25 mouse cellular contexts compared by ENCODE assay signal in the genomic region with DNA sequence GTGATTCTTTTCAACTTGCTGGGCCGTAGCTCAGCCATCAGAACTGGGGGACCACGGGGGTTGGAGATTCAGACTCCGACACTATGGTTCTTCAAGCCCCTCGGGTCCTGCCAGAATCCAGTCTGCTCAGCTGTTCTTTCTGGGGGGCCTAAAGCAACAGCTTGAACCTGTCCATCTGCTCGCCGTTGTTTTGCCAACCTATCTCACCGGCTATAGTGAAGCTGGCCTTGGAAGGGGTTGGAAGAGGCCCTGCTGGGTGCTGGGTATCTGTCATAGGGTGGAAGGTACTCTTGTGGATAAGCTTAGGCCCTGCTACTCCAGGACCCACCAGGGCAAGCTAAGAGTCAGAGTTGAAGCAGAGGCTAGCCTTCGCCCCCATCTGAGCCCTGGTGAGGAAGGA. TPM values are rescaled to one million over a fixed set of nuclear protein-coding genes. Genes with fewer than 3 reads are reported as not detected.
DNase-seq lines count a peak whose midpoint lies in the region; ATAC-seq lines count a peak whose summit lies in the region.
"Had no signal": no experiment of that assay in that cellular context is flagged by ENCODE, and none has a peak within 500 bp of the region (broad histone marks: within the 10 kb centered on the region; RNA-seq: fewer than 3 reads in every experiment).

No protein-coding gene starts in this region.

- WGBS in heart, embryonic 10.5 days, result 85% methylated on average over 8 of the region's 8 CpGs
- 71% methylated on average over 8 of the region's 8 CpGs for WGBS in lung, embryonic 16.5 days
- WGBS in embryonic facial prominence, embryonic 14.5 days, result 72% methylated on average over 8 of the region's 8 CpGs
- 79% methylated on average over 8 of the region's 8 CpGs for WGBS in limb, embryonic 15.5 days

- H3K36me3 ChIP-seq in heart, embryonic 10.5 days, result peaks cover 7% of the 10 kb centered on the region
- H3K36me3 ChIP-seq in lung, embryonic 16.5 days (ENCODE audit: control insufficient read depth, insufficient read depth, low read length), result no peaks in the 10 kb centered on the region
- no peaks in the 10 kb centered on the region for H3K36me3 ChIP-seq in embryonic facial prominence, embryonic 14.5 days (ENCODE audit: control insufficient read depth, insufficient read depth, low read length)
- no peaks in the 10 kb centered on the region for H3K36me3 ChIP-seq in limb, embryonic 15.5 days
- H3K36me3 ChIP-seq: forebrain, embryonic 10.5 days had no signal

- H3K27me3 ChIP-seq in heart, embryonic 10.5 days (ENCODE audit: insufficient read depth, poor library complexity, severe bottlenecking), result no peaks in the 10 kb centered on the region
- no peaks in the 10 kb centered on the region for H3K27me3 ChIP-seq in lung, embryonic 16.5 days (ENCODE audit: control insufficient read depth, insufficient read depth, low read depth, low read length)
- H3K27me3 ChIP-seq in embryonic facial prominence, embryonic 14.5 days (replicated peaks; ENCODE audit: control insufficient read depth, insufficient read depth, low read length), result no peaks in the 10 kb centered on the region
- H3K27me3 ChIP-seq in limb, embryonic 15.5 days, result no peaks in the 10 kb centered on the region; the same call in 1 of the 2 replicates

- H3K4me3 ChIP-seq in heart, embryonic 10.5 days, result no peak overlapping the region
- no peak overlapping the region for H3K4me3 ChIP-seq in lung, embryonic 16.5 days (ENCODE audit: low read length)
- no peak overlapping the region for H3K4me3 ChIP-seq in embryonic facial prominence, embryonic 14.5 days (ENCODE audit: low read depth, low read length)
- H3K4me3 ChIP-seq in limb, embryonic 15.5 days, result no peak overlapping the region
- H3K4me3 ChIP-seq: forebrain, embryonic 10.5 days; gastrocnemius, adult 2 months had no signal

- no peaks in the 10 kb centered on the region for H3K9me3 ChIP-seq in heart, embryonic 10.5 days
- no peaks in the 10 kb centered on the region for H3K9me3 ChIP-seq in lung, embryonic 16.5 days (ENCODE audit: control insufficient read depth, low read length)
- H3K9me3 ChIP-seq in embryonic facial prominence, embryonic 14.5 days (ENCODE audit: control insufficient read depth, low read length), result no peaks in the 10 kb centered on the region
- no peaks in the 10 kb centered on the region for H3K9me3 ChIP-seq in limb, embryonic 15.5 days
- H3K9me3 ChIP-seq: forebrain, embryonic 10.5 days had no signal

- no peak for ATAC-seq in lung, embryonic 16.5 days (ENCODE audit: low read depth)
- no peak for ATAC-seq in embryonic facial prominence, embryonic 14.5 days (ENCODE audit: low read depth)
- no peak for ATAC-seq in limb, embryonic 15.5 days (ENCODE audit: insufficient number of reproducible peaks, low FRiP score, low TSS enrichment, low read depth)
- ATAC-seq: forebrain, embryonic 14.5 days had no signal

- DNase-seq in heart, embryonic 10.5 days (ENCODE audit: low spot score), result no peak
- no peak for DNase-seq in heart, postnatal 14 days
- no peak for DNase-seq in lung, postnatal 10 days
- DNase-seq in embryonic facial prominence, embryonic 14.5 days (ENCODE audit: low spot score), result no peak
- DNase-seq in spleen, postnatal 10 days (ENCODE audit: low spot score in 2 of 2), result no peak
- DNase-seq in ovary, postnatal 14 days (ENCODE audit: low spot score), result no peak
- DNase-seq: adrenal gland, postnatal 10 days; cerebellum, adult 11 months; cerebellum, adult 8-10 months; cerebellum, postnatal 25 days; gastrocnemius, adult 2 months; gastrocnemius, postnatal 25 days; heart, adult 11 months; heart, postnatal 10 days had no signal

- H3K4me2 ChIP-seq in lung, embryonic 16.5 days (ENCODE audit: low read depth, low read length), result no peak overlapping the region
- H3K4me2 ChIP-seq in embryonic facial prominence, embryonic 14.5 days (ENCODE audit: low read depth, low read length), result no peak overlapping the region
- H3K4me2 ChIP-seq in limb, embryonic 15.5 days, result no peak overlapping the region
- H3K4me2 ChIP-seq: hindbrain, embryonic 14.5 days had no signal

- peaks cover 49% of the 10 kb centered on the region for H3K4me1 ChIP-seq in heart, embryonic 10.5 days
- H3K4me1 ChIP-seq in lung, embryonic 16.5 days (replicated peaks; ENCODE audit: control insufficient read depth, insufficient read depth, low read length), result peaks cover 27% of the 10 kb centered on the region
- peaks cover 22% of the 10 kb centered on the region for H3K4me1 ChIP-seq in embryonic facial prominence, embryonic 14.5 days (ENCODE audit: control insufficient read depth, insufficient read depth, low read length)
- peaks cover 55% of the 10 kb centered on the region for H3K4me1 ChIP-seq in limb, embryonic 15.5 days

- no peak overlapping the region for H3K9ac ChIP-seq in lung, embryonic 16.5 days (ENCODE audit: low read length)
- no peak overlapping the region for H3K9ac ChIP-seq in embryonic facial prominence, embryonic 14.5 days (ENCODE audit: low read depth, low read length)
- no peak overlapping the region for H3K9ac ChIP-seq in limb, embryonic 15.5 days
- H3K9ac ChIP-seq: hindbrain, embryonic 14.5 days had no signal

- intact Hi-C loops in heart, postnatal 14 days (cut with DNase I), result loop anchor here (2.0 kb wide), 1 partner anchor 30 kb away; no protein-coding TSS in a partner anchor

- 0 out of 2 replicates have a peak overlapping the region, but pooled peaks have one; percentile 19 for H3K27ac ChIP-seq in heart, embryonic 10.5 days
- H3K27ac ChIP-seq in lung, embryonic 16.5 days (ENCODE audit: low read length), result peak overlapping the region; percentile 48; the same call in 1 of the 2 replicates
- peak overlapping the region; percentile 42; the same call in 1 of the 2 replicates for H3K27ac ChIP-seq in embryonic facial prominence, embryonic 14.5 days (replicated peaks; ENCODE audit: low read depth, low read length)
- H3K27ac ChIP-seq in limb, embryonic 15.5 days, result 0 out of 2 replicates have a peak overlapping the region, but pooled peaks have one; percentile 48
- H3K27ac ChIP-seq: forebrain, embryonic 10.5 days; gastrocnemius, adult 2 months; hindbrain, embryonic 14.5 days had no signal

RNA-seq across cellular contexts. Expression of gene Pth1r, which starts 13.9 kb away (rescaled TPM):
- 41.3 and 49.7 TPM in 2 replicates for polyA plus RNA-seq in heart, embryonic 10.5 days (2016; fragmentation: Nextera tagmentation; extraction: Ambion mirVana)
- total RNA-seq in heart, postnatal 14 days (2021), result 1 to 10 TPM; 9.1 TPM
- polyA plus RNA-seq in lung, embryonic 16.5 days (2015; fragmentation: Nextera tagmentation; extraction: Ambion mirVana), result 60.3 and 61.6 TPM in 2 replicates
- polyA plus RNA-seq in embryonic facial prominence, embryonic 14.5 days (2014; fragmentation: Nextera tagmentation; extraction: Ambion mirVana), result 97.5 and 98.0 TPM in 2 replicates
- polyA plus RNA-seq in limb, embryonic 15.5 days (2015; fragmentation: Nextera tagmentation; extraction: Ambion mirVana), result 82.6 and 110 TPM in 2 replicates
- total RNA-seq: hematopoietic stem cell, adult 5-6 weeks had no signal

RNA-seq across cellular contexts. Expression of gene Myl3, which starts 19.2 kb away (rescaled TPM):
- polyA plus RNA-seq in heart, embryonic 10.5 days (2016; fragmentation: Nextera tagmentation; extraction: Ambion mirVana), result 1,835 and 3,713 TPM in 2 replicates
- over 10,000 TPM; 11,266 to 12,112 TPM for total RNA-seq in heart, postnatal 14 days (2021)
- 10.6 and 13.9 TPM in 2 replicates for polyA plus RNA-seq in lung, embryonic 16.5 days (2015; fragmentation: Nextera tagmentation; extraction: Ambion mirVana)
- 39.1 and 53.6 TPM in 2 replicates for polyA plus RNA-seq in embryonic facial prominence, embryonic 14.5 days (2014; fragmentation: Nextera tagmentation; extraction: Ambion mirVana)
- 16.3 and 125 TPM in 2 replicates for polyA plus RNA-seq in limb, embryonic 15.5 days (2015; fragmentation: Nextera tagmentation; extraction: Ambion mirVana)
- total RNA-seq: hematopoietic stem cell, adult 5-6 weeks; MEL had no signal
- polyA plus RNA-seq: C2C12 had no signal

RNA-seq across cellular contexts. Expression of gene Prss42, which starts 37.1 kb away (rescaled TPM):
- polyA plus RNA-seq in heart, embryonic 10.5 days (2016; fragmentation: Nextera tagmentation; extraction: Ambion mirVana), result not detected in 2 replicates
- total RNA-seq in heart, postnatal 14 days (2021), result not detected
- polyA plus RNA-seq in lung, embryonic 16.5 days (2015; fragmentation: Nextera tagmentation; extraction: Ambion mirVana), result not detected in 2 replicates
- polyA plus RNA-seq in embryonic facial prominence, embryonic 14.5 days (2014; fragmentation: Nextera tagmentation; extraction: Ambion mirVana), result not detected in 2 replicates
- polyA plus RNA-seq in limb, embryonic 15.5 days (2015; fragmentation: Nextera tagmentation; extraction: Ambion mirVana), result not detected in 2 replicates
- total RNA-seq: adrenal gland, postnatal 10 days; adrenal gland, postnatal 4 days; gastrocnemius, adult 2 months; gastrocnemius, postnatal 25 days; heart, postnatal 10 days; hematopoietic stem cell, adult 5-6 weeks; MEL had no signal
- polyA plus RNA-seq: brain, embryonic 14.5 days; C2C12; forebrain, embryonic 10.5 days; forebrain, embryonic 14.5 days; heart, embryonic 14.5 days; hindbrain, embryonic 14.5 days had no signal

RNA-seq across cellular contexts. Expression of gene Prss44, which starts 52.9 kb away (rescaled TPM):
- 0.32 TPM in 1 of 2 replicates, not detected in the other for polyA plus RNA-seq in heart, embryonic 10.5 days (2016; fragmentation: Nextera tagmentation; extraction: Ambion mirVana)
- not detected for total RNA-seq in heart, postnatal 14 days (2021)
- not detected in 2 replicates for polyA plus RNA-seq in lung, embryonic 16.5 days (2015; fragmentation: Nextera tagmentation; extraction: Ambion mirVana)
- not detected in 2 replicates for polyA plus RNA-seq in embryonic facial prominence, embryonic 14.5 days (2014; fragmentation: Nextera tagmentation; extraction: Ambion mirVana)
- polyA plus RNA-seq in limb, embryonic 15.5 days (2015; fragmentation: Nextera tagmentation; extraction: Ambion mirVana), result not detected in 2 replicates
- total RNA-seq: adrenal gland, postnatal 10 days; adrenal gland, postnatal 4 days; gastrocnemius, adult 2 months; gastrocnemius, postnatal 25 days; heart, postnatal 10 days; hematopoietic stem cell, adult 5-6 weeks; MEL had no signal
- polyA plus RNA-seq: brain, embryonic 14.5 days; C2C12; forebrain, embryonic 10.5 days; forebrain, embryonic 14.5 days; heart, embryonic 14.5 days; hindbrain, embryonic 14.5 days had no signal

Comparison
In these comparisons a context has a peak if more than half of its experiments do, and no peak if none do; other contexts are left out.
1. RNA of gene Myl3, which starts 19.2 kb away (polyA plus RNA-seq): 1,835 to 3,713 TPM in heart, embryonic 10.5 days; 39.1 to 53.6 TPM in embryonic facial prominence, embryonic 14.5 days, 16.3 to 125 TPM in limb, embryonic 15.5 days and 10.6 to 13.9 TPM in lung, embryonic 16.5 days; every median in the first group is over 10 times any median in the second.
2. Peak in every context shown above with its lines, with median percentiles within 50 percentile points of each other: H3K27ac ChIP-seq.